Mouse (Mus musculus): ENCODE measurements at regions not wholly inside any gene's neighbourhood (a gene's known extent, or its start where the extent isn't known, plus 50 kb on each side); places are given as distances from the start of the nearest gene placed in this dataset.

DNA sequence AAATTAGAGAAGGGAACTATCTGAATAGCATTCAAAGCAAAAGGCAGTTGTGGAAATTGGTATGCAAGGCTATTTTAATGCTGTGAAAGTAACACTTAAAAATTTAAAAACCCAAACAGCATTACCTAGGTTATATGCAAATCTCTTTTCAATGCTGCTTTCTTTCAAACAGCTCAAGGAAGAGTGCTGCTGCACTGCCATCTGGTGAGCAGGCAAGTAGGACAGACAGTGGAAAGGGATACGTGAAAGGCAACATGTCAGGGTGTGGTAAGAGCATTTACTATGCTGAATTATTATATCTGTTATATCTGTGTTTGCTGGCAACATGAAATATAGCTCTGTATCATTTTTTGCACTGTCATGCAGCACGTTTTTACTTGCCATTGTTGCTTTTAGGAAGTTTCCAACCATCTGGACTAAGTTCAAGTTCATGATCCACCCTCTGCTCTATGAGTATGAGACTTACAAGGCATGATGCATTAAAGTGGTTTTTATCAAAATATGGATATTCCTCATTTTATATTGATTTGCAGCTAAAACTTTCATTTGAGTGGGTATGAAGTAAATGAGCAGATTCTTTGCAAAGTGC is 1223.0 kb downstream of the Dnajb9 start:
- ATAC-seq = peak; percentile 90
- H3K4me2 ChIP-seq (replicated peaks) = no peak overlapping the region
- peaks cover 10% of the 10 kb centered on the region for H3K4me1 ChIP-seq (replicated peaks)
- no peaks in the 10 kb centered on the region for H3K36me3 ChIP-seq
- no peak overlapping the region for H3K27ac ChIP-seq
- H3K9ac ChIP-seq (replicated peaks) = no peak overlapping the region
- 18% methylated on average over 2 of the region's 2 CpGs for WGBS
- H3K4me3 ChIP-seq (replicated peaks) = no peak overlapping the region
- no peaks in the 10 kb centered on the region for H3K27me3 ChIP-seq
- no peaks in the 10 kb centered on the region for H3K9me3 ChIP-seq

DNA sequence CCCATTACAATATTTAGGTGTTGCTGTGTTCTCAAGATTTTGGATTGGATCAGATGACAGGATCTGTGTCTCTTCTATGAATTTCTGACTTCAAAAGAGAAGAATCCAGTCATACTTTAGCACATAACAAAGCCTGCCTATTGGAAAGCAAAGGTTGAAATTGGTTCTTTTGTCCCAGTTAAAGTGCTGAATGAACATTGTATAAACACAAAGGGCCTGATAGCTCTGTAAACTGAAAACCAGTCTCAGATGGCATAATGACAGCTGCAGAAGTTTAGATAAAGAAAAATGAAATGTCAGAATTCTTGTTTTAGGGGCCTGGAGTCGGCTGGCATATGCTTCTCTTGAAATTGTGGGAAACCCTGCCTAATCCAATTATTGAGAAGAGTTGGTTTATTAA is 1223.6 kb downstream of the Dnajb9 start:
- Histone ChIP-seq H3K27ac (no peak overlapping the region; the same call in 1 of the 2 replicates), H3K4me3 (replicated peaks) (no peak overlapping the region), H3K4me1 (replicated peaks) (peaks cover 10% of the 10 kb centered on the region), H3K36me3 (no peaks in the 10 kb centered on the region), H3K9ac (replicated peaks) (no peak overlapping the region), H3K4me2 (replicated peaks) (no peak overlapping the region), H3K9me3 (no peaks in the 10 kb centered on the region), H3K27me3 (no peaks in the 10 kb centered on the region)
- peak; percentile 71 for ATAC-seq
- 6% methylated on average over 1 of the region's 1 CpGs for WGBS

DNA sequence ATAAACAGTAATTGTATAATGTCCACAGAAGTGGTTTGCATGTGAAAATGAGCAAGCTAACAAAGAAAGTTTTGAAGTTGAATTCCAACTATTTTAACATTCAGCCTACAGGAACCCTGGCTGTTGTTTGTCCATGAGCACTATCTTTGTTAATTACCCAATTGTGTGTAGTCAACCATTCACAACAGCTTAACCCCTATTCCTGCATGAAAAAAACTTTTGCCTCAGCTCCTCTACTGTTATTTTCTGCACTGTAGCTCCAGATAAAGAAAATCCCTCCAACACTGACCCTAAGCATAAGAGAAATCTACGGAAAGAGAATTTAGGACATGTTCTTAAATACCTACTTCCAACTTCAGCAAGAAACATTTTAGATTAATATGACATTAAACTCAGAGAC is 1224.0 kb downstream of the Dnajb9 start:
- peaks cover 10% of the 10 kb centered on the region for H3K4me1 ChIP-seq (replicated peaks)
- no peaks in the 10 kb centered on the region for H3K27me3 ChIP-seq
- H3K4me2 ChIP-seq (replicated peaks) = no peak overlapping the region
- H3K9me3 ChIP-seq = no peaks in the 10 kb centered on the region
- WGBS = 18% methylated on average over 1 of the region's 1 CpGs
- no peak overlapping the region for H3K27ac ChIP-seq
- no peak for ATAC-seq
- H3K9ac ChIP-seq (replicated peaks) = no peak overlapping the region
- H3K4me3 ChIP-seq (replicated peaks) = no peak overlapping the region
- H3K36me3 ChIP-seq = no peaks in the 10 kb centered on the region

DNA sequence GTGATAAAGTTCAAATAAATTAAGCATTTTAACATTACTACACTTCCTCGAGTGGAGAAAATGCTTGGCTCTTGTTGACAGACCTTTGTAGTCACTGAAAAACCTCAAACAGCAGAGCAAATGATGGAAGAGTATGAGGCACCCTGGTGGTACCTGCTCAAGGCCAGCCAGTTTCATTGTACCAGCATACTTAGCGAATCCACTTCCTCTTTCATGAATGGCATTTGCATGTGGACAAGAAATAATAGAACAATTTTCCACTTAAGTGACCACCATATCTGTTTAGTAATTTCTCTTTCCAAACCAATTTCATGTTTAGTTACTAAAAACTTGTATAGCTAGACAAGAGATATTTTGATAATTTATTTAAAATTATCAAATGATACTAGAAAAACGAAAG is 1231.3 kb downstream of the Dnajb9 start:
- Histone ChIP-seq H3K9me3 (no peaks in the 10 kb centered on the region), H3K27me3 (no peaks in the 10 kb centered on the region), H3K4me1 (replicated peaks) (no peaks in the 10 kb centered on the region), H3K36me3 (no peaks in the 10 kb centered on the region), H3K9ac (replicated peaks) (no peak overlapping the region), H3K27ac (no peak overlapping the region), H3K4me2 (replicated peaks) (no peak overlapping the region), H3K4me3 (replicated peaks) (no peak overlapping the region)
- 82% methylated on average over 3 of the region's 3 CpGs for WGBS
- no peak for ATAC-seq

DNA sequence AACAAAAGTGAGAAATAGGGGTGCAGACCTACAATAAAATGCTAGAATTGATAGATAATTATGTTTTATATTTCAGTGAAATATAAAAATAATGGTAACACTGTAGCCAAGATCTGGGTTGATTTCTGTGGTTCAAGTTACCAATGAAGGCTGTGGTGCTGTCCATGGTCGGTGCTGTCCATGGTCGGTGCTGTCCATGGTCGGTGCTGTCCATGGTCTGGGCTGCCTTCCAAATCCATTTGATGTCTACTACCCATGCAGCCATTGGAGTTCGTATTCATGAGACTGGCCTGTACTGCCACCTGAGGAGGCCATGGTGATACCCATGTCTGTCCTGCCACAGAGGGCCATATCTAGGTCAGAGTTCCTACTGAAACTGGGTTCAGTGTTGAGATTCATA is 1237.4 kb downstream of the Dnajb9 start:
- H3K36me3 ChIP-seq = no peaks in the 10 kb centered on the region
- no peak for ATAC-seq
- no peak overlapping the region for H3K4me3 ChIP-seq (replicated peaks)
- H3K27ac ChIP-seq = no peak overlapping the region
- H3K4me1 ChIP-seq (replicated peaks) = no peaks in the 10 kb centered on the region
- H3K9me3 ChIP-seq = no peaks in the 10 kb centered on the region
- H3K4me2 ChIP-seq (replicated peaks) = no peak overlapping the region
- H3K27me3 ChIP-seq = no peaks in the 10 kb centered on the region
- 73% methylated on average over 4 of the region's 4 CpGs for WGBS
- no peak overlapping the region for H3K9ac ChIP-seq (replicated peaks)

DNA sequence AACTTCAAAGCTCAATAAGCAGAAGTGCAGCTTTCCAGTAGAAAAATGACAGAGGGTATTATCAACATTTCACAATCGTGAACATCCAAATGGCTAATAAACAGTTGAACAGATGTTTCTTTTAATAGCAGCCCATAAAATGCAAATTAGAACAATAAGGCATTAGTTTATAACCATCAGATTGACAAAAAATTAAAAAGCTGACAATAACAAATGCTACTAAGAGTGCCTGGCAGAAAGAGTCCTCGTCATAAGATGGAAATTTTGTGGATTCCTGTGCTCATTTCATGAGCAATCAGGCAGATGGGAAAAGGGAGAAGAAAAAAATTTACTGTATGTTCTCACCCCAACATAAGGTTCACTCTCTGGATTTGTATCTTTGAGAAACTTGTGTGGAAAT is 1248.6 kb downstream of the Dnajb9 start:
- H3K9ac ChIP-seq (replicated peaks) = no peak overlapping the region
- no peaks in the 10 kb centered on the region for H3K36me3 ChIP-seq
- H3K4me1 ChIP-seq (replicated peaks) = no peaks in the 10 kb centered on the region
- no peak for ATAC-seq
- no peak overlapping the region for H3K27ac ChIP-seq
- no peak overlapping the region for H3K4me2 ChIP-seq (replicated peaks)
- 83% methylated on average over 2 of the region's 2 CpGs for WGBS
- H3K9me3 ChIP-seq = no peaks in the 10 kb centered on the region
- no peak overlapping the region for H3K4me3 ChIP-seq (replicated peaks)
- H3K27me3 ChIP-seq = no peaks in the 10 kb centered on the region

DNA sequence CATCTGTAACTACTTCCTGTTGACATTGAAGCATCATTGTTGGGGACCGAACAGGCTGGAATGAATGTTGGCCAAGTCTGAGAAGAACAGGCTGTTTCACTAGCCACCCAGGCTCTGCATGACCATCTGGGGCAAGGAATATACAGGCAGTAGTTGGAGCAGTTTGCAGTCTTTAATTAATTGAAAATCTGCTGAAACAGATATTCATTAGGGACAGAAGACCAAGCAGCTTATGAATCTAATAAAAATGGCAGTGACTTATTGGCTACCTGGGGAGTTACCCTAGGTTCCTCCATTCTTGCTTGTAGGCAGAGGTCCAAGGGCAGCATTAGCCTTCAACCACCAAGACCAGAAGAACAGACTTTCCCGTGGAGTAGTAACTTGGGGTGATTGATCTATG is 1262.2 kb downstream of the Dnajb9 start:
- H3K27ac ChIP-seq = no peak overlapping the region
- H3K36me3 ChIP-seq = no peaks in the 10 kb centered on the region
- no peaks in the 10 kb centered on the region for H3K9me3 ChIP-seq
- H3K27me3 ChIP-seq = no peaks in the 10 kb centered on the region
- H3K9ac ChIP-seq (replicated peaks) = no peak overlapping the region
- H3K4me2 ChIP-seq (replicated peaks) = no peak overlapping the region
- WGBS = 94% methylated on average over 2 of the region's 2 CpGs
- no peaks in the 10 kb centered on the region for H3K4me1 ChIP-seq (replicated peaks)
- no peak overlapping the region for H3K4me3 ChIP-seq (replicated peaks)
- ATAC-seq = no peak

DNA sequence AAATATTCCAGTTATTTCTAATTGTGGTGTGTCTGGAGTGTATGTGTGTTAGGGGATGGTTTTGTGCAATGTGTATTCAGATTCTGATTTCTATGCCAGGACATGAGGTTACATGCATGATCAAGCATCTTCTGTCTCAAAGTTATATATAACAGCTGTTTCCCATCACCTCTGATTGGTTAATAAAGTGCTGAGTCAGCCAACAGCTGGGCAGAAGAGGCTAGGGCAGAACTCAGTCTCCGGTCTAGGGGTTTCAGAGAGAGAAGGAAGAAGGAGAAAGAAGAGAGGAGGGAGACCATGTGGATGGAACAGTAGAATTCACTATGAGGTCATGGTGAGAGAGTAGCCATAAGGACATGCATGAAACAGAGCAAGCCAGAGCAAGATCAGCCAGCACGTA is 1295.8 kb downstream of the Dnajb9 start:
- 86% methylated on average over 2 of the region's 2 CpGs for WGBS
- Histone ChIP-seq H3K9me3 (no peaks in the 10 kb centered on the region), H3K4me1 (replicated peaks) (no peaks in the 10 kb centered on the region), H3K27me3 (no peaks in the 10 kb centered on the region), H3K27ac (no peak overlapping the region), H3K36me3 (no peaks in the 10 kb centered on the region), H3K4me3 (replicated peaks) (no peak overlapping the region), H3K9ac (replicated peaks) (no peak overlapping the region), H3K4me2 (replicated peaks) (no peak overlapping the region)
- ATAC-seq = no peak

All from midbrain, embryonic 13.5 days (tissue).